Mouse (Mus musculus) spleen, adult 2 months (tissue): Measurements from ENCODE around the gene Cbarp.

Experiments
- CTCF ChIP-seq: fragments of 200-500 bp; IDR thresholded peaks from 2 replicates; pipeline ENCODE4 v1.5.1; 2011; ENCODE audit warnings: mild to moderate bottlenecking, inconsistent platforms; ENCODE audit not compliant: insufficient read depth, insufficient read length, insufficient replicate concordance; ENCODE audit errors: extremely low read depth
- POLR2A ChIP-seq: fragments of 200-500 bp; IDR thresholded peaks from 2 replicates; pipeline ENCODE4 v1.6.1; 2011; ENCODE audit warnings: low read depth, low read length, inconsistent platforms

GRCm38 (mm10) chr10:80084817-80085487, 55.7 kb downstream of the Cbarp start:
- TF ChIP-seq CTCF (no peak), POLR2A (no peak)
